Mouse (Mus musculus): ENCODE data around the gene Syngr2. TPM values are rescaled to one million over a fixed set of nuclear protein-coding genes. Genes with fewer than 3 reads are reported as not detected.
A peak's percentile ranks its signal among the peaks of the same experiment; 100 is the strongest.

Gene Syngr2
- total and polyA plus RNA-seq, 2 experiments from 2014 or later, result 14.0 to 25.3 TPM

DNA sequence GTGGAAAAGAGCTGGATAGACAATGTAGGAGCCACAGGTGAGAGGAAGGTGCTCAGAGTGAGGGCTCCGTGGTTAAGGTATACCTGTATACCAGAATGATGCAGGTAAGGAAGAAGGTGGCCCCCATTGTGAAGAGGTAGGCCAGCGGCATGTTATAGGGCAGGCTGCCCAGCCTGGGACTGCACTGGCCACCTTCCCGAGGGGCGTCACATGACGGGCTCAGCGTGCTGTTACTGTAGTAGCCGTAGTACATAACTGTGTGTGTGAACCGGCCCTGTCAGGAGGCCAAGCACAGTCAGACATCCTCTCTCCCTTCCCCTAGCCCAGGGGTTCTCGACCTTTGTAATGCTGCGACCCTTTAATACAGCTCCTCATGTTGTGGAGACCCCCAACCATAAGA, 34.5 kb upstream of the Syngr2 start:
- Histone ChIP-seq H3K9me3 (ENCODE audit: low read length) (no peaks in the 10 kb centered on the region), H3K4me2 (ENCODE audit: low read depth, low read length, poor library complexity, severe bottlenecking) (no peak overlapping the region), H3K36me3 (ENCODE audit: insufficient read depth, low read length) (no peaks in the 10 kb centered on the region), H3K9ac (replicated peaks; ENCODE audit: low read length, poor library complexity, severe bottlenecking) (no peak overlapping the region), H3K27ac (ENCODE audit: low read depth, low read length) (no peak overlapping the region), H3K4me1 (ENCODE audit: insufficient read depth, low read length) (no peaks in the 10 kb centered on the region), H3K27me3 (ENCODE audit: insufficient read depth, low read length) (peaks cover 3% of the 10 kb centered on the region; the same call in 1 of the 2 replicates), H3K4me3 (ENCODE audit: low read depth, low read length) (no peak overlapping the region)
- no peak for TF ChIP-seq CTCF (IDR thresholded peaks at IDR 0.05)
- DNase-seq (ENCODE audit: low spot score) (no peak), ATAC-seq (ENCODE audit: low FRiP score) (no peak)
- 93% methylated on average over 10 of the region's 10 CpGs for WGBS

DNA sequence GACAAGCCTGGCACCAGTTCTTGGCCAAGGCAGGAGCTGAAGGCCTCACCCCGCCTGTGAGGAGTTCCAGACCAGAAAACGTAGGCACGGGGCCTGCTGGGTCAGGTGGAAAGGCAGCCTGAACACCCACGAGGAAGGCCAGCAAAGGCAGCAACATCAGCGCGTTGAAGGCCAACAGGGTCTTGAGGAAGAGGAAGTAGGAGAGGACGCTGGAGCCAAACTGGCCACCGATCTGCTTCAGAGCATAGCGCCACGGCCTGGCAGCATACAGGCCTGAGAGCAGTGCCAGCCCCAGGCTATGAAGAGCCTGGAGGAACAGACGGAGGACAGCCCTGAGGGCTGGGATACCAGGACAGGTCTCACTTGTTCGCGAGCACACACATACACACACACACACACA, 33.9 kb upstream of the Syngr2 start:
- Histone ChIP-seq H3K9me3 (ENCODE audit: low read length) (no peaks in the 10 kb centered on the region), H3K27ac (ENCODE audit: low read depth, low read length) (no peak overlapping the region), H3K9ac (replicated peaks; ENCODE audit: low read length, poor library complexity, severe bottlenecking) (no peak overlapping the region), H3K4me2 (ENCODE audit: low read depth, low read length, poor library complexity, severe bottlenecking) (no peak overlapping the region), H3K36me3 (ENCODE audit: insufficient read depth, low read length) (no peaks in the 10 kb centered on the region), H3K27me3 (ENCODE audit: insufficient read depth, low read length) (peaks cover 9% of the 10 kb centered on the region), H3K4me3 (ENCODE audit: low read depth, low read length) (no peak overlapping the region), H3K4me1 (ENCODE audit: insufficient read depth, low read length) (no peaks in the 10 kb centered on the region)
- 96% methylated on average over 13 of the region's 13 CpGs for WGBS
- DNase-seq (ENCODE audit: low spot score), result no peak
- ATAC-seq (ENCODE audit: low FRiP score), result no peak
- no peak for TF ChIP-seq CTCF (IDR thresholded peaks at IDR 0.05)

DNA sequence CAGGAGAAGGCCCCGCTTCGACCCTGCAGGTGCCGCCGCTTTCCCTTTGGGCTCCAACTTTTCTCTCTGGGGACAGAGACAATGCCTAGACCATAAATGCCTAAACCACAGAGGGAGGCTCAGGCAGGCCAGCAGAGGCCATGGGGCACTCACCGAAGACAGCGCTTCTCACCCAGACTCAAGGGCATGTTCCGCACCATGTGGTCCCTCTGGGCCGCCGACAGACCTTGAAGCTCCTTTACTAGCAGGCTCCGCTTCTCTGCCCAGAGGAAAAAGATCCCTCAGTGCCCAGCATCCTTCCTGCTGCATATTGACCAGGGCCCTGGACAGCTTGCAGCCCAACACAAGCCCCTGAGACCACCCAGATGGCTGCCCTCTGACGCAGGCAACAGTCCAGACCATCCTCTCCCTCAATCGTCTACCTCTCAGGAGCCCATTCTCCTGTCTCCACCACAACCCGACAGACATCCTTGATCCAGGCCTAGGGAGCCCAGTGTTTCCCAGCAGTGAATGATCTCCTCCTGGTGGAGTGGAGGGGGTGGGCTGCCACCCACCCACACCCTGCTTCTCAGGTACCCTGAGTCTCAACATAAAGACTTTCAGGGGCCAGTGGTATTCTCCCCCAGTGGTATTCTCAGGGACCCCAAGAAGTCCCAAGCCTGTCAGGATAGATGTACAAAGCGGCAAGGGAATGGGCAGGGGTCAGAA, 33.2 kb upstream of the Syngr2 start:
- WGBS, result 87% methylated on average over 14 of the region's 14 CpGs
- H3K4me1 ChIP-seq (ENCODE audit: insufficient read depth, low read length), result no peaks in the 10 kb centered on the region; the same call in 1 of the 2 replicates

DNA sequence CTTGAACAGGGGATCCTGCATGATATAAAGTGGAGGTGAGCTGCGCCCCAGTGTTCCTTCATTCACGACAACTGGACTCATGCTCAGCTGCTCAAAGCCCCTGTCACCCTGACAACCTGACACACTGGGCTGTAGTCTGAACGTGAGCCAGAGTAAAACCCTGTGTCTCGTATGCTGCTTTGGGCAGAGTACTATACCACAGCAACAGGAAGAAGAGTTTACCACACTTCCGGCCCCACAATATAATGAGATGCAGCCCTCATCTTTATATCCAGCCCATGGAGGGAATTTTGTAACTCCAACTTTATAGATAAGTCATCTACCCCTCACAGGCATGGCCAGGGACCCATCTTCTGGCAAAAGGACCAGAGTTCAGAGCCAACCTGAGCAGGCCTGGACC, 32.4 kb upstream of the Syngr2 start:
- Histone ChIP-seq H3K9me3 (ENCODE audit: low read length) (no peaks in the 10 kb centered on the region), H3K4me3 (ENCODE audit: low read depth, low read length) (no peak overlapping the region), H3K4me2 (ENCODE audit: low read depth, low read length, poor library complexity, severe bottlenecking) (no peak overlapping the region), H3K27ac (ENCODE audit: low read depth, low read length) (no peak overlapping the region), H3K36me3 (ENCODE audit: insufficient read depth, low read length) (no peaks in the 10 kb centered on the region), H3K4me1 (ENCODE audit: insufficient read depth, low read length) (no peaks in the 10 kb centered on the region; the same call in 1 of the 2 replicates), H3K27me3 (ENCODE audit: insufficient read depth, low read length) (peaks cover 23% of the 10 kb centered on the region), H3K9ac (replicated peaks; ENCODE audit: low read length, poor library complexity, severe bottlenecking) (no peak overlapping the region)
- no peak for ATAC-seq (ENCODE audit: low FRiP score)
- no peak for DNase-seq (ENCODE audit: low spot score)
- no peak for TF ChIP-seq CTCF (IDR thresholded peaks at IDR 0.05)
- 79% methylated on average over 5 of the region's 5 CpGs for WGBS

More for the DNA sequence above, 33.2 kb upstream of the Syngr2 start:
- Histone ChIP-seq H3K27ac (ENCODE audit: low read depth, low read length) (no peak overlapping the region), H3K36me3 (ENCODE audit: insufficient read depth, low read length) (no peaks in the 10 kb centered on the region), H3K27me3 (ENCODE audit: insufficient read depth, low read length) (peaks cover 14% of the 10 kb centered on the region), H3K9me3 (ENCODE audit: low read length) (no peaks in the 10 kb centered on the region), H3K9ac (replicated peaks; ENCODE audit: low read length, poor library complexity, severe bottlenecking) (no peak overlapping the region), H3K4me3 (ENCODE audit: low read depth, low read length) (no peak overlapping the region), H3K4me2 (ENCODE audit: low read depth, low read length, poor library complexity, severe bottlenecking) (no peak overlapping the region)
- no peak for ATAC-seq (ENCODE audit: low FRiP score)
- no peak for DNase-seq (ENCODE audit: low spot score)
- no peak for TF ChIP-seq CTCF (IDR thresholded peaks at IDR 0.05)

DNA sequence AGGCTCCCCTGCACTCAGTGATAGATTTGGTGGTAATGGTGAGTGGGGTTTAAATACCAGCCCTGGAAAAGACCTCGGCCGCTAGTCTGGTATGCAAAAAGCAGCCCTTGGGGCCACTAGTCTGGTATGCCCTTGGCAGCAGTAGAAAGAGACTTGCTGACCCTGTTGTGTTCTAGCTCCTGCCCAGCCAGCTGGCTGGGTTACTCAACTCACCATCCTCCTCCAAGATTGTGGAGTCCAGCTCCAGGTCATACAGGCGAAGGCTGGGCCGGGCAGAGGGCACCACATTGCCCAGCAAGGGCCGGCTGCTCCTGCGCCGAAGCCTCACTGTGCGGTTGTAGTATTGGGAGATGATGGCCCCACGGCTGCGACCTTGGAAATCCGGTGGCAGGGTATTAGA, 31.4 kb upstream of the Syngr2 start:
- no peak for ATAC-seq (ENCODE audit: low FRiP score)
- TF ChIP-seq CTCF (IDR thresholded peaks at IDR 0.05), result no peak

DNA sequence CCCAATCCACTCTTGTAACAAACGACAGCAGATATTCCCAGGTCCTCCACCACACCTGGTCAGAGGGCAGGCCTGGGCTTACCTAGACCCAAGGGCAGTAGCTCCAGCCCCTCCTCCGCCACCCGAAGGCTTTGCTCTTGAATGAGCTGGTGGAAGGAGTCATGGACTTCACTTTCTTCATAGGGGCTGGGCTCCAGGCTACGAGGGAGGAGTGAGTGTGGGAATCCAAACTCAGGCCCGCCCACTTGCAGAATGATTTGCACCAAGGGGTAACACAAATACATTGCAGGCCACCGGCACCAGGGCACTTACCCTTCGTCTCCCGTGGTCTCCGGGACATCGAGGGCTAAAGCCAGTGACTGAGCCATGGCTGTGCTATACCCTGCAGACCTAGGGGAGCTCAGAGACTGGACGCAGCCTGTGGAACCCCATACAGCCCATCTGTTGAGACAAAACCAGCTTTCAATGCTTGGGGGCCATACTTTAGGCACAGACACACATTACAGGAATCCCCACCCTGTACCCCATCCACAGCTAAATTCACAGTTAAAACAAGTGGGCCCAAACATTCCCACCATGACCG, 30.5 kb upstream of the Syngr2 start:
- Histone ChIP-seq H3K4me2 (ENCODE audit: low read depth, low read length, poor library complexity, severe bottlenecking) (no peak overlapping the region; the same call in 1 of the 2 replicates), H3K9ac (replicated peaks; ENCODE audit: low read length, poor library complexity, severe bottlenecking) (no peak overlapping the region), H3K27ac (ENCODE audit: low read depth, low read length) (peak overlapping the region; percentile 57), H3K9me3 (ENCODE audit: low read length) (no peaks in the 10 kb centered on the region), H3K36me3 (ENCODE audit: insufficient read depth, low read length) (no peaks in the 10 kb centered on the region), H3K4me1 (ENCODE audit: insufficient read depth, low read length) (no peaks in the 10 kb centered on the region; the same call in 1 of the 2 replicates), H3K27me3 (ENCODE audit: insufficient read depth, low read length) (peaks cover 26% of the 10 kb centered on the region), H3K4me3 (ENCODE audit: low read depth, low read length) (no peak overlapping the region)
- DNase-seq (ENCODE audit: low spot score) (no peak), ATAC-seq (ENCODE audit: low FRiP score) (no peak)
- WGBS, result 77% methylated on average over 12 of the region's 12 CpGs
- TF ChIP-seq CTCF (IDR thresholded peaks at IDR 0.05), result no peak

More for the DNA sequence above, 31.4 kb upstream of the Syngr2 start:
- no peak overlapping the region for H3K4me3 ChIP-seq (ENCODE audit: low read depth, low read length)
- 91% methylated on average over 11 of the region's 11 CpGs for WGBS
- peaks cover 24% of the 10 kb centered on the region for H3K27me3 ChIP-seq (ENCODE audit: insufficient read depth, low read length)
- H3K27ac ChIP-seq (ENCODE audit: low read depth, low read length), result no peak overlapping the region
- H3K36me3 ChIP-seq (ENCODE audit: insufficient read depth, low read length), result no peaks in the 10 kb centered on the region
- no peaks in the 10 kb centered on the region; the same call in 1 of the 2 replicates for H3K4me1 ChIP-seq (ENCODE audit: insufficient read depth, low read length)
- no peaks in the 10 kb centered on the region for H3K9me3 ChIP-seq (ENCODE audit: low read length)
- H3K9ac ChIP-seq (replicated peaks; ENCODE audit: low read length, poor library complexity, severe bottlenecking), result no peak overlapping the region
- DNase-seq (ENCODE audit: low spot score), result no peak
- no peak overlapping the region for H3K4me2 ChIP-seq (ENCODE audit: low read depth, low read length, poor library complexity, severe bottlenecking)
